Mouse (Mus musculus) regulatory T cell (primary cell): ENCODE data around the gene Dclk1.

Experiments
- in situ Hi-C: fragments of 300-600 bp; cut with MboI, MseI; formaldehyde crosslinking; loops from one replicate; pipeline ENCODE4 v1.15.1; 2025; ENCODE audit warnings: high pct_unique_total_duplicates

The Dclk1 gene

DNA sequence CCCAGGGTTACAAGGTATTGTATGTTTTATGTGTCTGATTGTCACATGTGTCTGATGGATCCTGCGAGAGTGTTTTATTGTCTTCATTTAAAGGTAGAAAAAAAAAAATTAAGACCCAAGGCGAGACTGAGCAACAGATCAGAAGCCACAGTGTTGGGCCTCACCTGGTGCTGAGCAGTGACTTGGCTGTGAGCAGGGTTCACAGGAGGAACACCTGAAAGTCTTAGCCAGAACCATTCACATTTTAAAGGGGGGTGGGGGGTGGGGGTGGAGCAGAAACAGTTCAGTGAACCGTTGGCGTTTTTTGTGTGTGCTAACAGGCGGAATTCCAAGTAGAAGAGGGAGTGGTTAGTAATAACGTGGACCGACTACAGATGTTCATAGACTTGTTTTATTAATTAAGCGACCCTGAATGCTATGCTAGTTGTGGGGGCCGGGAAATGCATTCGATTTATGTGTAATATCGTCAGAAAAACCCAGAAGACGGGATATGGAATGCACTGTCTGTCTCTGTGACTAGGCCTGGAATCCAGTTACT, 345.3 kb downstream of the Dclk1 start:
- in situ Hi-C loops, result no loop called here

- in situ Hi-C loops, result no loop called here
Measured at GRCm38 (mm10) chr3:55587972-55588946, 346.1 kb downstream of the Dclk1 start.
